Mouse (Mus musculus): ENCODE results near the gene Stk11.

Gene Stk11

GRCm38 (mm10) chr10:80115290-80115943 lies at the start of gene Stk11:
Gene Stk11, plus strand, starts transcription at chr10:80115803.
- WGBS, result under 1% methylated on average over 70 of the region's 70 CpGs

- 76% methylated on average over 6 of the region's 7 CpGs for WGBS
These were observed 46.4 kb upstream of the Stk11 start for GRCm38 (mm10) chr10:80069251-80069650.

- WGBS, result 94% methylated on average over 4 of the region's 4 CpGs
These were observed 45.6 kb upstream of the Stk11 start for GRCm38 (mm10) chr10:80069948-80070450.

- WGBS, result 41% methylated on average over 9 of the region's 9 CpGs
These were observed 44.6 kb upstream of the Stk11 start for GRCm38 (mm10) chr10:80070837-80071515.

GRCm38 (mm10) chr10:80071516-80071900 lies 44.1 kb upstream of the Stk11 start:
- 69% methylated on average over 3 of the region's 3 CpGs for WGBS

GRCm38 (mm10) chr10:80072623-80073489 lies 42.7 kb upstream of the Stk11 start:
- WGBS, result 92% methylated on average over 20 of the region's 20 CpGs

GRCm38 (mm10) chr10:80074813-80075601 lies 40.6 kb upstream of the Stk11 start:
- 28% methylated on average over 28 of the region's 28 CpGs for WGBS

- 76% methylated on average over 1 of the region's 1 CpGs for WGBS
These were observed 39.7 kb upstream of the Stk11 start for GRCm38 (mm10) chr10:80075924-80076323.

- WGBS, result 89% methylated on average over 4 of the region's 4 CpGs
These were observed 39.2 kb upstream of the Stk11 start for GRCm38 (mm10) chr10:80076386-80076785.

- WGBS, result 93% methylated on average over 5 of the region's 5 CpGs
These were observed 38.3 kb upstream of the Stk11 start for GRCm38 (mm10) chr10:80077312-80077711.

- WGBS, result 100% methylated on average over 1 of the region's 1 CpGs
These were observed 37.2 kb upstream of the Stk11 start for GRCm38 (mm10) chr10:80078366-80078765.

GRCm38 (mm10) chr10:80080396-80081070 lies 35.1 kb upstream of the Stk11 start:
- 82% methylated on average over 16 of the region's 16 CpGs for WGBS

- 85% methylated on average over 3 of the region's 3 CpGs for WGBS
These were observed 34.5 kb upstream of the Stk11 start for GRCm38 (mm10) chr10:80081075-80081474.

- WGBS, result 41% methylated on average over 9 of the region's 9 CpGs
These were observed 30.7 kb upstream of the Stk11 start for GRCm38 (mm10) chr10:80084817-80085487.

- WGBS, result 53% methylated on average over 3 of the region's 3 CpGs
These were observed 28.8 kb upstream of the Stk11 start for GRCm38 (mm10) chr10:80086847-80087246.

- WGBS, result 89% methylated on average over 8 of the region's 8 CpGs
These were observed 28.1 kb upstream of the Stk11 start for GRCm38 (mm10) chr10:80087483-80087882.

GRCm38 (mm10) chr10:80089146-80089545 lies 26.5 kb upstream of the Stk11 start:
- WGBS, result 76% methylated on average over 4 of the region's 4 CpGs

- WGBS, result 76% methylated on average over 6 of the region's 6 CpGs
These were observed 24.1 kb upstream of the Stk11 start for GRCm38 (mm10) chr10:80091527-80091926.

- WGBS, result 73% methylated on average over 5 of the region's 5 CpGs
These were observed 22.9 kb upstream of the Stk11 start for GRCm38 (mm10) chr10:80092690-80093089.

GRCm38 (mm10) chr10:80094085-80094484 lies 21.5 kb upstream of the Stk11 start:
- 89% methylated on average over 6 of the region's 6 CpGs for WGBS

Data from cerebral cortex, adult 2 months (tissue).